Mouse (Mus musculus) heart, postnatal 0 days (tissue): ENCODE data around the gene Acap1. TPM values are rescaled to one million over a fixed set of nuclear protein-coding genes. Genes with fewer than 3 reads are reported as not detected.

ENCODE experiments used
- ATAC-seq: fragments of 200-750 bp; cut with Nextera tagmentation; 2 replicates; pipeline ENCODE4 v1.8.0; 2017; ENCODE audit warnings: low read depth, moderate number of reproducible peaks, moderate library complexity; ENCODE audit not compliant: insufficient read depth
- DNase-seq: peaks from one replicate; pipeline ENCODE4 v3.0.0-alpha.2; 2016; ENCODE audit warnings: low spot score
- H3K27ac ChIP-seq: fragments of 300-500 bp; sonication (generic); 2 replicates; pipeline ENCODE4 v1.5.1; 2014; ENCODE audit warnings: low read depth, mild to moderate bottlenecking
- H3K27me3 ChIP-seq: fragments of 300-500 bp; sonication (generic); 2 replicates; pipeline ENCODE4 v1.6.1; 2014; ENCODE audit warnings: low read length, mixed read lengths; ENCODE audit not compliant: control insufficient read depth, insufficient read depth
- H3K36me3 ChIP-seq: fragments of 300-500 bp; sonication (generic); replicated peaks from 2 replicates; pipeline ENCODE4 v1.6.1; 2014; ENCODE audit warnings: low read length, mixed read lengths; ENCODE audit not compliant: control insufficient read depth, insufficient read depth
- H3K4me1 ChIP-seq: fragments of 300-500 bp; sonication (generic); 2 replicates; pipeline ENCODE4 v1.6.1; 2014; ENCODE audit warnings: antibody characterized with exemption; ENCODE audit not compliant: control insufficient read depth, insufficient read depth
- H3K4me2 ChIP-seq: fragments of 300-500 bp; sonication (generic); 2 replicates; pipeline ENCODE4 v1.6.1; 2014; ENCODE audit warnings: low read depth, mild to moderate bottlenecking, low read length, moderate library complexity
- H3K4me3 ChIP-seq: fragments of 300-500 bp; sonication (generic); 2 replicates; pipeline ENCODE4 v1.5.1; 2014; ENCODE audit warnings: low read depth, low read length
- H3K9ac ChIP-seq: fragments of 300-500 bp; sonication (generic); replicated peaks from 2 replicates; pipeline ENCODE4 v1.6.1; 2014; ENCODE audit warnings: low read depth, low read length, mixed read lengths
- H3K9me3 ChIP-seq: fragments of 300-500 bp; sonication (generic); replicated peaks from 2 replicates; pipeline ENCODE4 v1.6.1; 2016; ENCODE audit warnings: low read length; ENCODE audit not compliant: control insufficient read depth
- CTCF ChIP-seq: IDR thresholded peaks from 2 replicates; pipeline ENCODE4 v1.5.1; 2016; ENCODE audit warnings: antibody characterized with exemption, control low read depth, low read depth
- EP300 ChIP-seq: IDR thresholded peaks from 2 replicates; pipeline ENCODE4 v1.6.1; 2016; ENCODE audit warnings: antibody characterized with exemption, low read depth
- WGBS: fragments of 180-500 bp; shearing (Covaris S2); extraction: QIAGEN DNeasy Blood & Tissue Kit; methylation state at CpG from one replicate; pipeline ENCODE4 v1.1.7; 2014; 5-methylcytosine and 5-hydroxymethylcytosine counted together
- polyA plus RNA-seq: library from polyadenylated mRNA; unstranded; fragments of >200 nt; fragmentation: Nextera tagmentation; extraction: Ambion mirVana; gene quantifications from 2 replicates; pipeline ENCODE4 v1.2.1, GENCODE M21; 2015
- total RNA-seq: library from RNA; depleted of rRNA; stranded (reverse); fragments of >200 nt; gene quantifications from 2 replicates; pipeline ENCODE4 v1.2.3, GENCODE M21; 2014; ENCODE audit warnings: low replicate concordance

Gene Acap1
- total and polyA plus RNA-seq, 2 experiments from 2014 or later, result 2.5 TPM

DNA sequence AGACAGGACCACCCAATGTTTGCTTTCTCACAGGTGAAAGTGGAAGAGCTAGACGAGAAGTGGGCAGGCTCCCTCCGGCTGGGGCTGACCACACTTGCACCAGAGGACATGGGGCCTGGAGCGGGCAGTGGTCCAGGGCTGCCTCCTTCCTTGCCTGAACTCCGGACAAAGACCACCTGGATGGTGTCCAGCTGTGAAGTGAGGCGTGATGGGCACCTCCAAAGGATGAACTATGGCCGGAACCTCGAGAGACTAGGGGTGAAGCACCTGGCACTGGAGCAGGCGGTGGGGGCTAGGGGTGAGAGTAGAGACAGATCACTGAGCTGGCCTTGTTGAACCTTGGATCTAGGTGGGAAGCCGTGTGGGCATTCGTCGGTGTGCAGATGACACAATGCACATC, 13.3 kb upstream of the Acap1 start:
- TF ChIP-seq CTCF (no peak), EP300 (no peak)
- no peak for DNase-seq
- Histone ChIP-seq H3K4me3 (no peak overlapping the region), H3K4me2 (no peak overlapping the region), H3K27ac (no peak overlapping the region), H3K4me1 (peaks cover 4% of the 10 kb centered on the region), H3K27me3 (no peaks in the 10 kb centered on the region), H3K9me3 (no peaks in the 10 kb centered on the region), H3K9ac (no peak overlapping the region), H3K36me3 (peaks cover 88% of the 10 kb centered on the region)
- no peak for ATAC-seq
- WGBS, result 93% methylated on average over 11 of the region's 11 CpGs

DNA sequence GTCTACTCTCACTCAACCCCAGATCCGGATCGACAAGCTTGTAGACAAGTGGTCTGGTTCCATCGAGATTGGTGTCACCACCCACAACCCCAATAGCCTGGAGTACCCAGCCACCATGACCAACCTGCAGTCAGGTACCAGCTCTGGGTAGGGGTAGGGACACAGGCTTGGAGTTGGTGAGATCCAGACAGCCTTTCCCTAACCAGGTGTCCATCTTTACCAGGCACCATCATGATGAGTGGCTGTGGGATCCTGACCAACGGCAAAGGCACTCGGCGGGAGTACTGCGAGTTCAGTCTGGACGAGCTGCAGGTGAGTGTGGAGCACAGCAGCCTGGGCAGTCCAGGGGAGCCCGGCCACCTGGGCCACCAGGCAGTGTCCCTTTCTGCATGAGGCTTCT, 9.0 kb upstream of the Acap1 start:
- WGBS, result 94% methylated on average over 9 of the region's 9 CpGs
- Histone ChIP-seq H3K27ac (no peak overlapping the region), H3K9me3 (no peaks in the 10 kb centered on the region), H3K4me1 (peaks cover 18% of the 10 kb centered on the region; the same call in 1 of the 2 replicates), H3K4me3 (no peak overlapping the region), H3K4me2 (no peak overlapping the region), H3K36me3 (peaks cover 53% of the 10 kb centered on the region), H3K27me3 (no peaks in the 10 kb centered on the region), H3K9ac (no peak overlapping the region)
- ATAC-seq (no peak), DNase-seq (no peak)
- TF ChIP-seq EP300, result no peak
- TF ChIP-seq CTCF, result no peak

DNA sequence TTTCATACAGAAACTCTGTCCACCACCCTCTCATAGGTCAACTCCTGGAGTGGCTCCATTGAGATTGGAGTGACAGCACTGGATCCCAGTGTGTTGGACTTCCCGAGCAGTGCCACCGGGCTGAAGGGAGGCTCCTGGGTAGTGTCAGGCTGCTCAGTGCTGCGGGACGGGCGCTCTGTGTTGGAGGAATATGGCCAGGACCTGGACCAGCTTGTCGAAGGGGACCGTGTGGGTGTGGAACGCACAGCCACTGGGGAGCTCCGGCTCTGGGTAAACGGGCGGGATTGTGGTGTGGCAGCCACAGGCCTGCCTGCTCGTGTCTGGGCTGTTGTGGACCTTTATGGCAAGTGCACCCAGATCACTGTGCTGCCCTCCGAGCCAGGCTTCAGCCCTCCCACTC, 7.6 kb upstream of the Acap1 start:
- peak overlapping the region; percentile 85; the same call in 1 of the 2 replicates for H3K9ac ChIP-seq
- no peaks in the 10 kb centered on the region for H3K27me3 ChIP-seq
- peak overlapping the region; percentile 72; the same call in 1 of the 2 replicates for H3K4me3 ChIP-seq
- H3K36me3 ChIP-seq, result peaks cover 40% of the 10 kb centered on the region
- no peak for TF ChIP-seq EP300
- no peak for TF ChIP-seq CTCF
- no peak for DNase-seq
- no peak overlapping the region; the same call in 1 of the 2 replicates for H3K27ac ChIP-seq
- 0 out of 2 replicates have a peak overlapping the region, but pooled peaks have one; percentile 83 for H3K4me2 ChIP-seq
- H3K9me3 ChIP-seq, result no peaks in the 10 kb centered on the region
- WGBS, result 81% methylated on average over 13 of the region's 13 CpGs
- H3K4me1 ChIP-seq, result peaks cover 18% of the 10 kb centered on the region; the same call in 1 of the 2 replicates
- no peak for ATAC-seq

DNA sequence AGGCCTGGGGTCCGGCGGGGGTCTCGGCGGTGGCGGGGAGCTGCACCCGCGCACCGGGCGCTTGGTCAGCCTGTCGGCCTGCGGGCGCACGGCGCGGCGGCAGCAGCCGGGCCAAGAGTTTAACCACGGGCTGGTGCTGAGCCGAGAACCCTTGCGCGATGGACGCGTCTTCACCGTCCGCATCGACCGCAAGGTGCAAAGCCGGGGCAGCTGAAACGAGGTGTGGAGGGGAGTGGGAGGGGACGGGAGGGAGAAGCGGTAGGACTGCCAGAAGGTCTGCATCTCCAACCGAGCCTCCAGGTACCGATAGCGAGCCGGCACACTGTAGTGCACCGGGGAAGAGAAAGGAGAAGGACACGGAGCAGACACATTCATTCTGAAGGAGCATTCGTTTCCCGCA, 6.7 kb upstream of the Acap1 start:
- peak overlapping the region; percentile 72 for H3K4me3 ChIP-seq
- H3K27ac ChIP-seq, result peak overlapping the region; percentile 95
- H3K4me1 ChIP-seq, result peaks cover 18% of the 10 kb centered on the region; the same call in 1 of the 2 replicates
- H3K9ac ChIP-seq, result peak overlapping the region; percentile 85
- H3K36me3 ChIP-seq, result peaks cover 30% of the 10 kb centered on the region
- H3K27me3 ChIP-seq, result no peaks in the 10 kb centered on the region
- DNase-seq, result no peak
- TF ChIP-seq EP300, result no peak
- no peak for TF ChIP-seq CTCF
- ATAC-seq, result peak; percentile 3
- WGBS, result 1% methylated on average over 38 of the region's 39 CpGs
- H3K4me2 ChIP-seq, result peak overlapping the region; percentile 83
- H3K9me3 ChIP-seq, result no peaks in the 10 kb centered on the region

DNA sequence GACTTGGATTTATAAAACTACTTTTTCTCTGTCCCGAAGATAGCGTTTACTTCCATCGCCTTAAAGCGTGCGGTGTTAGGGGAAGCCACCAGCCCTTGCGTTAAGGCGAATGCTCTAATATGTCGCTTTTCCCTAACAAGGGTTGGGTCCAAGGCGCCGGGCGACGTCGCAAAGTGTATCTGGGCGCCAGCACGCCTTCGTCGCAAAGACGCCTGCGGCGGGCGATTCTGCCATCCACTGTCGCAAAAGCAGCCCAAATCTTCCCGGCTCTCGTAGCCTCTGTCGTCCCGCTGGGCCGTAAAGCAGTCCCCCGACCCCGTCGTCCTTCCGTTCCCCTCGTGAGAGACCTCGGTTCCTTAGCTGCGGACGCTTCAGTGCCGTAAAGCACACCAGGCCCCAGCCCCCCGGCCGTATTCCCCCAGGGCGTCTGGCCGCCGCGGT, 6.1 kb upstream of the Acap1 start:
- under 1% methylated on average over 42 of the region's 42 CpGs for WGBS
- H3K4me1 ChIP-seq, result peaks cover 18% of the 10 kb centered on the region; the same call in 1 of the 2 replicates
- peaks cover 24% of the 10 kb centered on the region for H3K36me3 ChIP-seq

More for the DNA sequence above, 6.1 kb upstream of the Acap1 start:
- no peaks in the 10 kb centered on the region for H3K9me3 ChIP-seq
- H3K9ac ChIP-seq, result peak overlapping the region; percentile 85
- DNase-seq, result peak; percentile 98
- TF ChIP-seq EP300 (0 out of 2 replicates have a peak, but pooled peaks have one; percentile 38), CTCF (no peak)
- ATAC-seq, result peak; percentile 85
- peak overlapping the region; percentile 72 for H3K4me3 ChIP-seq
- H3K27ac ChIP-seq, result peak overlapping the region; percentile 95
- no peaks in the 10 kb centered on the region for H3K27me3 ChIP-seq
- peak overlapping the region; percentile 83 for H3K4me2 ChIP-seq
